Mouse (Mus musculus): ENCODE measurements around the gene Srpk1. TPM values are rescaled to one million over a fixed set of nuclear protein-coding genes. Genes with fewer than 3 reads are reported as not detected.

Gene Srpk1
- total RNA-seq (2021), result 100 to 1,000 TPM; 106 to 108 TPM
- long read RNA-seq, experiment 1, full-length matches to known transcripts, result 45 of 68 reads
- long read RNA-seq, experiment 1, partial matches to known transcripts, result 8 of 68 reads
- long read RNA-seq, experiment 1, other reads (novel, unspliced or antisense), result 15 of 68 reads
- long read RNA-seq, experiment 2, full-length matches to known transcripts, result 37 of 50 reads
- long read RNA-seq, experiment 2, partial matches to known transcripts, result 4 of 50 reads
- long read RNA-seq, experiment 2, other reads (novel, unspliced or antisense), result 9 of 50 reads

DNA sequence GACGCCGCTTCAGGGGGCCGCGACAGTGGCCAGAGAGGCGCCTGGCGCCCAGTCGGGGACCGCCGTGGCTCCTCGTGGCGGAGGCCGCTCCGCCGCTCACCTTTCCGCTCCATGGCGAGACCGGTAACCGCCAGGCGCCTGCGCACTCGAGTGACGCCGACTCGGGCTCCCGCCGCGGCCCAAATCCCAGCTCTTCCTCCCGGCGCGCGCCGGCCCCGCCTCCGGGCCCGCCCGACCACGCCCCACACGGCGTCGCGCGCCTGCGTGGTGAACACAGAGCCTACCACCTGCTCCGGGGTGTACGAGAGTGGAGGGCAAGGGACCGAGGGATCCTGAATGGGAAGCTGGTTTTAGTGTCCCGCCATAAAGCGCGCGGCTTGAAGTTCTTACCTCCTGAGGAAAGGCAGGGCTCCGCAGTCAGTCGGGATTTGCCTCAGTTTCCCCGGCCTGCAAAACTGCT lies at the start of gene Srpk1:
Gene Srpk1, minus strand, starts transcription at position 410 of the 460 bp plus-strand sequence.
- no peak for TF ChIP-seq CTCF (IDR thresholded peaks at IDR 0.05)
- intact Hi-C loops (cut with DNase I), result loop anchor here (5.0 kb wide), 1 partner anchor 70 kb away; the partner anchor contains the start of genes Mapk14 and Slc26a8
- Histone ChIP-seq H3K4me3 (peak within 1 kb of the TSS; percentile 77), H3K27ac (peak within 1 kb of the TSS; percentile 90)
- DNase-seq (ENCODE audit: extremely low spot score in 1 of 2, low spot score in 2 of 2), result peak; percentile 91

DNA sequence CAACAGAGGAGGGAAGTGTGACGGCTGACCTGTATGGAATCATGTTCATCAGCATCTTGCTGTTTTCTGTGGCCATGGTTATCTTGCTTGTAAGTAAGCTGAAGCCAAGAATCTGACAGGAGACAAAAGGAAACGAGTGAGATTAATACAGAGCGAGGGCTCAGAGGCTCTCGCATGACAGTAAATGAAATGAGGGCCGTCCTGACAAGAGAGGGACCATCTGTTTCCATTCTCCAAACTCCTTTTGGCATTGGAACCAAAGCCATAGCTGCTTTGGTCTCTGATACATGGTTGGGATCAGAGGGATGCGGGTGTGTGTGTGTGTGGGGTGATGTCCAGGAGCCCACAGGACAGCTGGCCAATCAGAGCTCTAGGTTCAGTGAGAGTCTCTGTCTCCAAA lies 37.1 kb upstream of the Srpk1 start:
- Histone ChIP-seq H3K4me3 (no peak overlapping the region), H3K27ac (no peak overlapping the region)
- intact Hi-C loops (cut with DNase I), result no loop called here
- no peak for TF ChIP-seq CTCF (IDR thresholded peaks at IDR 0.05)
- DNase-seq (ENCODE audit: extremely low spot score in 1 of 2, low spot score in 2 of 2), result no peak

DNA sequence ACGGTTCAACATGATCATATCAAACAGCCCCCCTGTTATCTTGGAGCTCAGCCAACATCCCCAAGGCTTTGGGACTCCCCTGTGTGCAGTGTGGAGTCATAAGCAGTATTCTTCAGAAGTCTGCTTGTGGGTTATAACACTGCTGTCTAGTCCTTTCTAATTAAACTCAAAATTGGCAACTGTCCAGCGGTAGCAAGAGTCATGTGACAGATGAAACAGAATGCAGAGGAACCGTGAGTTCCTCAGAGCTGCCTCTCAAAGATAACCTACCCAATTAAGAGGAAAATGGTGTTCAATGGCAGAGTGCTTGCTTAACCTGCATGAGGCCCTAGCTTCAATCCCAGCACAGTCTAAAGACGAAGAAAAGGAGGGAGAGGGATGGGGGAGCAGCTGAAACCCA lies 35.4 kb upstream of the Srpk1 start:
- no peak overlapping the region for H3K27ac ChIP-seq
- TF ChIP-seq CTCF (IDR thresholded peaks at IDR 0.05), result no peak
- no peak overlapping the region for H3K4me3 ChIP-seq
- intact Hi-C loops (cut with DNase I), result no loop called here
- no peak for DNase-seq (ENCODE audit: extremely low spot score in 1 of 2, low spot score in 2 of 2)

DNA sequence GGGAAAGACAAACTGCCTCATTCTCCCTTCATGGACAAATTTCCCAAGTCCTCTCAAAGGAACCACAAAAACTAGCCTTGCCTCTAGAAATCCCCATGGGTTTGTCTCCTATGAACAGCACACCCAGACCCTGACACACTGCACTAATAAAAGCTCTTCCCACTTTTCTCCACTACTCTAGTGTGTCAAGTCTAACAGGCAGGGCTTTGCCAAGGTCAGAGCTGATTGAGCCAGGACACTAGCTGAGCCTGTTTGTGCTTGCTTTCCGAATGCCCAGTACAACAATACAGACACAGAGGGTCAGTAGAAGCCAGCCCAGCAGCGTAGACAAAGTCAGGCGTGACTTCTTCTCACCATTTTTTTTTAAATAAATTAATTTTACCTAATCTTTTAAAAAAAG lies 27.8 kb upstream of the Srpk1 start:
- intact Hi-C loops (cut with DNase I), result no loop called here
- Histone ChIP-seq H3K4me3 (no peak overlapping the region), H3K27ac (no peak overlapping the region)
- no peak for DNase-seq (ENCODE audit: extremely low spot score in 1 of 2, low spot score in 2 of 2)
- TF ChIP-seq CTCF (IDR thresholded peaks at IDR 0.05), result no peak

DNA sequence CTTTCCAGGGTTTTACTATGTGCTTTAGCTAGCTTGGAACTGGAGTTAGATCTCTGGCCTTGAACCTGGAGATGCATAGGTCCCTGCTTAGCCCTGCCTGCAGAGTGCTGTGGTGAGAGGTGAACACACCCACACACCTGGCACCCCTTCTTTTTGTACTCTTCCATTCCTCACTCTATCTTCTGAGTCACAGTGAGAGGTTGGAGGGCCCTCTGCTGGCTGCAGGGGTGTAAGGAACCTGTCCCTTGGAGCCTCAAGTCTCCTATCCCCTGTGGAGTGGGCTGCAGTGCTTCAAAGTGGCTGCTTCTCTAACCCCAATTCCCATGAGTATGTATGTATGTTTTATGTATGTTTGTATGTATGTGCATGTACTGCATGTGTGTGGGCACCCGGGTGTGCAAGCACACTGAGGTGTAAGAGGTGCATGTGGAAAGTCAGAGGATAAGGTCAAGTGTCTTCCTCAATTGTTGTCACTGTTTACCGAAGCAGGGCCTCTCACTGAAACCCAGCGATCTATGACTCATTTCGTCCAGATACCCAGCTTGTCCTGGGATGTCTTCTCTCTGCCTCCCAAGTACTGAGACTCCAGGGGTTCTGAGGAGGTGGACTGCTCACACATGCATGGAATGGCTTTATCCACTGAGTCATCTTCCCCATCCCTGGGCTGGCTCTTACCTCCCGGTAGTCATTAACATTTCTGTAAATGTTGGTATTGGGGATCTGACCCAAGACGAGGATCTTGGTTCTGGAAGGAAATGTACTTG lies 26.3 kb upstream of the Srpk1 start:
- intact Hi-C loops (cut with DNase I), result loop anchor here (1.0 kb wide), 1 partner anchor 55 kb away; no protein-coding TSS in a partner anchor
- no peak overlapping the region for H3K4me3 ChIP-seq
- TF ChIP-seq CTCF (IDR thresholded peaks at IDR 0.05), result peak; percentile 82
- DNase-seq (ENCODE audit: extremely low spot score in 1 of 2, low spot score in 2 of 2), result peak; percentile 59 to 67
- no peak overlapping the region for H3K27ac ChIP-seq

DNA sequence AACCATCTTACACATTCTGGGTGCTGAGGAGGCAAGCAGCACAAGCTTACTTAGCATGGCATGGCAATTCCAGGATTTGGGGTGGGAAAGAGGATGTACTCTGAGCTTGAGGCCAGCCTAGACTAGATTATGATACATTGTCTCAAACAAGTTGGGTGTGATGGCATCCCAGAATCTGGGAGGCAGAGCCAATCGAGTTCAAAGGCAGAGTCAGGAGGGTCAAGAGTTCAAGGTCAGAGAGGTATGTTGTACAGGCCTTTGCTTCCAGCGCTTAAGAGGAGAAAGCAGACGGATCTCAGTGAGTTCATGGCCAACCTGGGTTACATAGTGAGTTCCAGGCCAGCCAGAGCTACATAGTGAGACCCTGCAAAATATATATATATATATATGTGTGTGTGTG lies 23.7 kb upstream of the Srpk1 start:
- intact Hi-C loops (cut with DNase I), result no loop called here
- Histone ChIP-seq H3K4me3 (no peak overlapping the region), H3K27ac (no peak overlapping the region)
- no peak for DNase-seq (ENCODE audit: extremely low spot score in 1 of 2, low spot score in 2 of 2)
- TF ChIP-seq CTCF (IDR thresholded peaks at IDR 0.05), result no peak

DNA sequence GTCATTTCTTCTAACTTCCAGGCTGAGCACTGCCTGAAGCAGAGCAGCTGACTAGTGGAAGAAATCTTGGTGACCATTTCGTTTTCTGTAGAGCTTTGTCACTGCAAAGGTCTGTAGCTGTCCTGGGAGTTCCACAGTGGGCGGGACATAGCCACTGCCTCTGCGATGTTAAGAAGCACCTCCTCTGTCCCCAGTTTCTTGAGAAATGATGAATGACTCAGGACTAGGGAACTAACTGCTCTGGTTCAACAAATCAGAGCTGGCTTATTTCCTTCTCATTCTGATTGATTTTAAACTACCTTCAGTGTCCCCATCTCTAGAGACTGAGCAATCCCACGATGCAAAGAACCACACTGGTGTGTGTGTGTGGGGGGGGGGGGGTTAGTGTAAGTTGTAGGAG lies 21.6 kb upstream of the Srpk1 start:
- DNase-seq (ENCODE audit: extremely low spot score in 1 of 2, low spot score in 2 of 2), result no peak
- H3K4me3 ChIP-seq, result no peak overlapping the region
- no peak overlapping the region for H3K27ac ChIP-seq
- intact Hi-C loops (cut with DNase I), result no loop called here
- TF ChIP-seq CTCF (IDR thresholded peaks at IDR 0.05), result no peak

DNA sequence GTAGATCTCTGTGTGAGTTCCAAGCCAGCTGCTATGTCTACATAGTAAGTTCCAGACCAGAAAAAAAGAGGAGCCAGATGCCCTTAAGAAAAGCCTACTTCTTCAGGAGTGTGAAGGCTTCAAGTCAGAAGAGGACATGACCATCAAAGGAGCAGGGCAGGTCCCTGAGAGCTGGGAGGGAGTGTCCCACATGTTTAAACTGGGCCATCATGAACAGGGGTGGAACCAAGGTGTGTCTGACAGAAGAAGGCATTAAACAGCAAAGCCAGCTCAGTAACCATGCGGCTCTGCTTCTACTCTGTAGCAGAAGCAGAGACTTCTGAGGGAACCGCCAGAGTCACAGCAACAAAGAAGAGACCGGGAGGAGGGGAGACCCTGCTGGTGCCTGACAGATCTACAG lies 21.2 kb upstream of the Srpk1 start:
- no peak overlapping the region for H3K4me3 ChIP-seq
- TF ChIP-seq CTCF (IDR thresholded peaks at IDR 0.05), result no peak
- intact Hi-C loops (cut with DNase I), result no loop called here
- DNase-seq (ENCODE audit: extremely low spot score in 1 of 2, low spot score in 2 of 2), result no peak
- H3K27ac ChIP-seq, result no peak overlapping the region

DNA sequence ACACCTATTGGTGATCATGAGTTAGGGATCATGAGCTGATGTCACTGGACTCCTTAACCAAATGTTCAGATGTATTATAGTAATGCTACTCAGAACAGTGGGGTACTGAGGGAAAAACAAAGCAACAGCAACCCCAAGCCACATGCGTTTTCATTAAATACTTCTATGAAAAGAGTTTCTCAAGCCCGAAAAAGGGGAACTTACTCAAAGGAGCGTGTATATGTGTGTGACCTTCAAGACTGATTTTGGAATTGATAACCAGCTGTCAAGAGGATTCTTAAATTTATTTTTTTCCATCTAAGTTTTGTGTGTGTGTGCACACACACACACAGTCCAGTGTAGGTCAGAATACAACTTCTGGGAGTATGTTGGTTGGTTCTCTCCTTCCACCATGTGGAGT lies 17.6 kb upstream of the Srpk1 start:
- intact Hi-C loops (cut with DNase I), result no loop called here

DNA sequence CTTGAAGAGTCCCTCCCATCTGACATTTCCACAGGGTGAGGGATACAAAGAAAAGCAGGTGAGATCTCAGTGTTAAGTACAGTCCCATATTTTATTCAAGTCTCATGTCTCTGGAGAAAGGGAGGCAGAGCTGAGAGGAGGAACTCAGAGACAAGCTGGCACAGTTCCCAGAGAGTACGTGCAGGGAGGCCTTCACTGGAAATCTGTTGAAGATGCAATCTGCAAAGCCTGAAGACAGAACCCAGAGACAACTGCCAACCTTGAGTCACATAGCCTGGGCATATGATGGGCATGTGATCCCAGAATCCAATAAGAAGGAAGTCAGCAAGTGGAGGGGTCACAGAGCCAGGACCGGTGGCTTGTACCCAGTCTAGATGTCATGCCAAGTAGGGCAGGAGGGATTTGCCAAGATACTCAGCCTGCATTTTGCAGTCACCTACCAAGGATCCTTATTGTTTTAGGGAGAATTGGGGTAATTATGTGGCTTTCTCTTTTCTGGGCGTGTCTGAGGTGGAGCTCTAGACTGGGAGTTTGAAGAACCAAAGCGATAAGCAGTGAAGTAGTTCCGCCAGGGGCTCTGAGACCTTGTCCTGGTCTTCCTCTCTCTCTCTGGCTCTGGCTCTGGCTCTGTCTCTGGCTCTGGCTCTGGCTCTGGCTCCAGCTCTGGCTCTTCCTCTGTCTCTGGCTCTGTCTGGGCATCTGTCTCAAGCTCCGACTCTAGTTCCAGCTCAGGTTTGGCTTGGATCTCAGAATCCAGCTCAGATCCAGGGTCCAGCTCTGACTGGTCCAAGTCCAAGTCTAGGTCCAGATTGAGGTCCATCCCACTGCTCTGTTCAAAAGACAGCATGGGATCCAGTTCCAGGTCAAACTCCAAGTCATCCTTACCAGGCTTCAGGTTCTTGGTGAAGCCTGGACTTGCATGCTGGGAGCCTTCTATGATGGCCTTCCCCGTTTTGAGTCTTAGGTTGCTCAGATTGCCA lies 15.5 kb upstream of the Srpk1 start:
- no peak for TF ChIP-seq CTCF (IDR thresholded peaks at IDR 0.05)
- peak; percentile 58 to 61 for DNase-seq (ENCODE audit: extremely low spot score in 1 of 2, low spot score in 2 of 2)
- no peak overlapping the region for H3K27ac ChIP-seq
- H3K4me3 ChIP-seq, result no peak overlapping the region
- intact Hi-C loops (cut with DNase I), result no loop called here

More for the DNA sequence above, 17.6 kb upstream of the Srpk1 start:
- no peak overlapping the region for H3K4me3 ChIP-seq
- no peak for DNase-seq (ENCODE audit: extremely low spot score in 1 of 2, low spot score in 2 of 2)
- no peak overlapping the region for H3K27ac ChIP-seq
- TF ChIP-seq CTCF (IDR thresholded peaks at IDR 0.05), result no peak

DNA sequence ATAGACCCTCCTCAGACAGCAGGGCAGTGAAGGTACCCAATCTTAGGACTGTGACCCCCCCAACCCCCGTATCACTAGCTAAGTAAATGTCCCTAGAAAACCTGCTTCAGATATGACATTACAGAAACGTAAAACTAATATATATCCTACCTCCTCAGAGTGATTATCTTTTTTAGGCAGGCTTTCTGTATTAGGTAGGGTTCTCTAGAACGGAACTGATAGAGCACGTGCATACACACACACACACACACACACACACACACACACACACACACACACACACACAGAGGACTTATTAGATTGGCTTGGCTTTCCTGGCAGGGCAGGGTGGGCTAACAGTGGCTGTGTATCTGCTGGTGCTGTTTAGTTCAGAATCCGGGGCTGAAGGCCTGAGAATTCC lies 13.3 kb upstream of the Srpk1 start:
- no peak for TF ChIP-seq CTCF (IDR thresholded peaks at IDR 0.05)
- Histone ChIP-seq H3K4me3 (no peak overlapping the region), H3K27ac (no peak overlapping the region)
- intact Hi-C loops (cut with DNase I), result no loop called here
- no peak for DNase-seq (ENCODE audit: extremely low spot score in 1 of 2, low spot score in 2 of 2)

Data from left cerebral cortex, adult 2 months (tissue).